Mouse (Mus musculus) c-Kit-positive CD71-positive TER-119-positive erythroid progenitor cells, embryonic 14.5 days (primary cell): ENCODE measurements around the gene Spata1.

Source experiments
- DNase-seq: peaks from one replicate; pipeline ENCODE4 v3.0.0-alpha.2; 2013; ENCODE audit warnings: low spot score

The Spata1 gene

GRCm38 (mm10) chr3:146419534-146419933 is 80.0 kb downstream of the Spata1 start:
- DNase-seq: no peak

- DNase-seq: no peak
Observed at GRCm38 (mm10) chr3:146418901-146419300, 80.7 kb downstream of the Spata1 start.

GRCm38 (mm10) chr3:146417873-146418272 is 81.7 kb downstream of the Spata1 start:
- no peak for DNase-seq

GRCm38 (mm10) chr3:146414555-146414954 is 85.0 kb downstream of the Spata1 start:
- DNase-seq: no peak

- no peak for DNase-seq
Observed at GRCm38 (mm10) chr3:146413992-146414391, 85.6 kb downstream of the Spata1 start.

- no peak for DNase-seq
Observed at GRCm38 (mm10) chr3:146413016-146413415, 86.5 kb downstream of the Spata1 start.

GRCm38 (mm10) chr3:146412480-146412879 is 87.1 kb downstream of the Spata1 start:
- DNase-seq: no peak

GRCm38 (mm10) chr3:146412008-146412407 is 87.5 kb downstream of the Spata1 start:
- DNase-seq: no peak

GRCm38 (mm10) chr3:146410114-146410513 is 89.4 kb downstream of the Spata1 start:
- no peak for DNase-seq
